Comparison of ENCODE assay signal across 8 mouse cellular contexts in genomic region chr2:165914298-165914697, GRCm38 (mm10). TPM values are rescaled to one million over a fixed set of nuclear protein-coding genes. Genes with fewer than 3 reads are reported as not detected.
A peak's percentile ranks its signal among the peaks of the same experiment; 100 is the strongest.
DNase-seq lines count a peak whose midpoint lies in the region; ATAC-seq and TF ChIP-seq lines count a peak whose summit lies in the region.

No protein-coding gene starts in this region.

- H3K4me2 ChIP-seq in heart, embryonic 12.5 days: 0 out of 2 replicates have a peak overlapping the region, but pooled peaks have one; percentile 24
- H3K4me2 ChIP-seq in kidney, embryonic 16.5 days (replicated peaks; ENCODE audit: low read depth, low read length): no peak overlapping the region
- H3K4me2 ChIP-seq in myocyte (ENCODE audit: low read depth): peak overlapping the region; percentile 50

- H3K27me3 ChIP-seq in heart, embryonic 12.5 days (replicated peaks): no peaks in the 10 kb centered on the region
- no peaks in the 10 kb centered on the region for H3K27me3 ChIP-seq in kidney, embryonic 16.5 days (ENCODE audit: insufficient read depth, low read length)
- no peaks in the 10 kb centered on the region for H3K27me3 ChIP-seq in liver, adult 2 months (ENCODE audit: control insufficient read depth, insufficient read depth, low read length)
- no peaks in the 10 kb centered on the region for H3K27me3 ChIP-seq in myocyte (ENCODE audit: control insufficient read depth, insufficient read depth, insufficient read length)
- no peaks in the 10 kb centered on the region for H3K27me3 ChIP-seq in splenic B cell, adult 2 months (ENCODE audit: control insufficient read depth, insufficient read depth, low read length, poor library complexity, severe bottlenecking)

- peak; percentile 100 for TF ChIP-seq CTCF in brain, embryonic 14.5 days (IDR thresholded peaks at IDR 0.05; ENCODE audit: borderline replicate concordance, extremely low read depth, insufficient read depth, insufficient read length)
- peak; percentile 99 for TF ChIP-seq CTCF in liver, adult 2 months (IDR thresholded peaks at IDR 0.05; ENCODE audit: low read depth, low read length)

- DNase-seq in B cell, adult 2 months: peak; percentile 92 to 93
- peak; percentile 92 for DNase-seq in brain, embryonic 14.5 days (ENCODE audit: low read depth)
- peak; percentile 58 for DNase-seq in liver, adult 2 months (ENCODE audit: extremely low read depth, low read depth, low spot score)
- DNase-seq in splenic B cell, adult 2 months (ENCODE audit: low read depth, low spot score): peak; percentile 87

- no peaks in the 10 kb centered on the region for H3K79me2 ChIP-seq in liver, adult 2 months (ENCODE audit: control insufficient read depth, insufficient read depth, low read length)
- H3K79me2 ChIP-seq in myocyte (ENCODE audit: control insufficient read depth, insufficient read depth): no peaks in the 10 kb centered on the region

- TF ChIP-seq POLR2A in brain, embryonic 14.5 days (IDR thresholded peaks at IDR 0.05; ENCODE audit: borderline replicate concordance, extremely low read depth, insufficient read depth, insufficient read length, poor library complexity, severe bottlenecking): no peak
- TF ChIP-seq POLR2A in liver, adult 2 months (IDR thresholded peaks at IDR 0.05; ENCODE audit: extremely low read depth, insufficient read depth, low read length): no peak
- no peak for TF ChIP-seq POLR2A in myocyte (IDR thresholded peaks at IDR 0.05; ENCODE audit: insufficient read length, low read depth)

- ATAC-seq in erythroblast, adult 5-6 weeks (replicated peaks; ENCODE audit: low FRiP score, poor library complexity, severe bottlenecking): peak; percentile 93
- peak; percentile 91 for ATAC-seq in heart, embryonic 12.5 days (ENCODE audit: insufficient number of reproducible peaks, low FRiP score)
- ATAC-seq in kidney, embryonic 16.5 days (ENCODE audit: low FRiP score, low TSS enrichment): peak; percentile 78

- peak overlapping the region; percentile 85 for H3K27ac ChIP-seq in heart, embryonic 12.5 days (ENCODE audit: poor library complexity, severe bottlenecking)
- H3K27ac ChIP-seq in kidney, embryonic 16.5 days (ENCODE audit: low read length): peak overlapping the region; percentile 9; the same call in 1 of the 2 replicates
- no peak overlapping the region for H3K27ac ChIP-seq in liver, adult 2 months (replicated peaks; ENCODE audit: insufficient read depth, low read depth, low read length)

- H3K9ac ChIP-seq in heart, embryonic 12.5 days: no peak overlapping the region
- no peak overlapping the region for H3K9ac ChIP-seq in kidney, embryonic 16.5 days (replicated peaks; ENCODE audit: low read length)
- H3K9ac ChIP-seq in liver, adult 2 months (ENCODE audit: low read depth, low read length): no peak overlapping the region

- H3K36me3 ChIP-seq in heart, embryonic 12.5 days: no peaks in the 10 kb centered on the region
- H3K36me3 ChIP-seq in kidney, embryonic 16.5 days (ENCODE audit: insufficient read depth, low read length): no peaks in the 10 kb centered on the region
- H3K36me3 ChIP-seq in liver, adult 2 months (ENCODE audit: control insufficient read depth, insufficient read depth, low read length): no peaks in the 10 kb centered on the region
- H3K36me3 ChIP-seq in myocyte (ENCODE audit: control insufficient read depth, insufficient read depth): no peaks in the 10 kb centered on the region
- H3K36me3 ChIP-seq in splenic B cell, adult 2 months (ENCODE audit: control insufficient read depth, insufficient read depth, low read length, poor library complexity, severe bottlenecking): no peaks in the 10 kb centered on the region

- H3K4me1 ChIP-seq in heart, embryonic 12.5 days (replicated peaks): peaks cover 17% of the 10 kb centered on the region
- H3K4me1 ChIP-seq in kidney, embryonic 16.5 days (ENCODE audit: insufficient read depth, low read length): no peaks in the 10 kb centered on the region; the same call in 1 of the 2 replicates
- no peaks in the 10 kb centered on the region for H3K4me1 ChIP-seq in liver, adult 2 months (ENCODE audit: control insufficient read depth, insufficient read depth, low read length)

- no peak overlapping the region for H3K4me3 ChIP-seq in heart, embryonic 12.5 days
- H3K4me3 ChIP-seq in kidney, embryonic 16.5 days (ENCODE audit: low read length): no peak overlapping the region
- H3K4me3 ChIP-seq in liver, adult 2 months (ENCODE audit: insufficient read depth, low read depth, low read length): no peak overlapping the region
- H3K4me3 ChIP-seq in myocyte: no peak overlapping the region

- H3ac ChIP-seq in myocyte (ENCODE audit: control insufficient read depth, insufficient read length): no peak overlapping the region

- H3K9me3 ChIP-seq in heart, embryonic 12.5 days (replicated peaks): peaks cover 2% of the 10 kb centered on the region; the same call in 1 of the 2 replicates
- no peaks in the 10 kb centered on the region for H3K9me3 ChIP-seq in kidney, embryonic 16.5 days (ENCODE audit: low read length)

- 6% methylated on average over 11 of the region's 11 CpGs for WGBS in heart, embryonic 12.5 days
- 15% methylated on average over 11 of the region's 11 CpGs for WGBS in kidney, embryonic 16.5 days
- 20% methylated on average over 11 of the region's 11 CpGs for WGBS in liver, adult 2 months

TF ChIP-seq in myocyte, 11 proteins besides CTCF, POLR2A, EP300 and RAD21:
- TF ChIP-seq REST (IDR thresholded peaks at IDR 0.05; ENCODE audit: insufficient read depth, insufficient read length): no peak
- TF ChIP-seq SRF (IDR thresholded peaks at IDR 0.05; ENCODE audit: control insufficient read depth, insufficient read length, low read depth): no peak
- no peak for TF ChIP-seq MYOD1 (IDR thresholded peaks at IDR 0.05; ENCODE audit: control insufficient read depth in 1 of 3, insufficient read length in 2 of 3, low read depth in 2 of 3)
- no peak for TF ChIP-seq USF1 (IDR thresholded peaks at IDR 0.05; ENCODE audit: low read depth)
- TF ChIP-seq MYOG (IDR thresholded peaks at IDR 0.05; ENCODE audit: control insufficient read depth in 1 of 3, insufficient read depth in 1 of 3, insufficient read length in 2 of 3, low read depth in 2 of 3): no peak
- no peak for TF ChIP-seq MAX (IDR thresholded peaks at IDR 0.05; ENCODE audit: low read depth)
- no peak for TF ChIP-seq POLR2AphosphoS2 (IDR thresholded peaks at IDR 0.05; ENCODE audit: insufficient read length, low read depth)
- no peak for TF ChIP-seq E2F4 (IDR thresholded peaks at IDR 0.05; ENCODE audit: insufficient read depth)
- no peak for TF ChIP-seq TCF3 (IDR thresholded peaks at IDR 0.05; ENCODE audit: insufficient read length, low read depth)
- no peak for TF ChIP-seq TCF12 (IDR thresholded peaks at IDR 0.05; ENCODE audit: insufficient read depth, poor library complexity, severe bottlenecking)
- no peak for TF ChIP-seq CEBPB (IDR thresholded peaks at IDR 0.05; ENCODE audit: insufficient read depth, poor library complexity, severe bottlenecking)

RNA-seq across cellular contexts. Expression of gene Zmynd8, which starts 15.5 kb away (rescaled TPM):
- 49.7 and 75.8 TPM in 2 replicates for polyA plus RNA-seq in brain, embryonic 14.5 days (2012; rRNA removed)
- total RNA-seq in erythroblast, adult 5-6 weeks (2015; ENCODE audit: low replicate concordance): 60.1 and 81.1 TPM in 2 replicates
- total RNA-seq in erythroblast, adult 5-6 weeks (2017; ENCODE audit: low replicate concordance): 83.9 and 95.3 TPM in 2 replicates
- polyA plus RNA-seq in heart, embryonic 12.5 days (2016; fragmentation: Nextera tagmentation; extraction: Ambion mirVana): 44.7 and 48.0 TPM in 2 replicates
- polyA plus RNA-seq in kidney, embryonic 16.5 days (2015; fragmentation: Nextera tagmentation; extraction: Ambion mirVana): 58.2 and 69.4 TPM in 2 replicates
- total RNA-seq in liver, adult 2 months (2014; rRNA removed): 10.0 and 10.8 TPM in 2 replicates
- polyA plus RNA-seq in liver, adult 2 months (2012; rRNA removed): 6.4 and 7.8 TPM in 2 replicates
- 20.9 TPM for polyA plus RNA-seq in myocyte (2012; fragmentation: generic; extraction: Trizol)
